Mouse (Mus musculus) heart, embryonic 13.5 days (tissue): ENCODE data around the gene Slc8a1. TPM values are rescaled to one million over a fixed set of nuclear protein-coding genes. Genes with fewer than 3 reads are reported as not detected.

ENCODE experiments used
- ATAC-seq: fragments of 200-750 bp; cut with Nextera tagmentation; 2 replicates; pipeline ENCODE4 v1.8.0; 2017; ENCODE audit warnings: moderate TSS enrichment; ENCODE audit not compliant: insufficient number of reproducible peaks, low FRiP score, low TSS enrichment; ENCODE audit errors: extremely low read depth
- H3K27ac ChIP-seq: fragments of 300-500 bp; sonication (generic); replicated peaks from 2 replicates; pipeline ENCODE4 v1.5.1; 2015; ENCODE audit warnings: moderate library complexity, mild to moderate bottlenecking, inconsistent platforms
- H3K27me3 ChIP-seq: fragments of 300-500 bp; sonication (generic); replicated peaks from 2 replicates; pipeline ENCODE4 v1.6.1; 2015; ENCODE audit warnings: mild to moderate bottlenecking, inconsistent platforms
- H3K36me3 ChIP-seq: fragments of 300-500 bp; sonication (generic); 2 replicates; pipeline ENCODE4 v1.6.1; 2015; ENCODE audit warnings: mild to moderate bottlenecking, inconsistent platforms
- H3K4me1 ChIP-seq: fragments of 300-500 bp; sonication (generic); 2 replicates; pipeline ENCODE4 v1.6.1; 2015; ENCODE audit warnings: inconsistent platforms
- H3K4me2 ChIP-seq: fragments of 300-500 bp; sonication (generic); 2 replicates; pipeline ENCODE4 v1.6.1; 2015; ENCODE audit warnings: inconsistent platforms, mild to moderate bottlenecking, moderate library complexity
- H3K4me3 ChIP-seq: fragments of 300-500 bp; sonication (generic); 2 replicates; pipeline ENCODE4 v1.5.1; 2015; ENCODE audit warnings: moderate library complexity, mild to moderate bottlenecking, inconsistent platforms
- H3K9ac ChIP-seq: fragments of 300-500 bp; sonication (generic); 2 replicates; pipeline ENCODE4 v1.6.1; 2015; ENCODE audit warnings: inconsistent platforms, mild to moderate bottlenecking, moderate library complexity
- H3K9me3 ChIP-seq: fragments of 300-500 bp; sonication (generic); 2 replicates; pipeline ENCODE4 v1.6.1; 2016; ENCODE audit warnings: inconsistent platforms
- WGBS: fragments of 180-500 bp; shearing (Covaris S2); methylation state at CpG from one replicate; pipeline ENCODE4 v1.1.7; 2015; ENCODE audit warnings: mixed read lengths; 5-methylcytosine and 5-hydroxymethylcytosine counted together
- polyA plus RNA-seq: library from polyadenylated mRNA; unstranded; fragments of >200 nt; fragmentation: Nextera tagmentation; extraction: Ambion mirVana; gene quantifications from 2 replicates; pipeline ENCODE4 v1.2.1, GENCODE M21; 2015

Gene Slc8a1
- polyA plus RNA-seq, 1 experiment from 2014 or later: 67.6 TPM

DNA sequence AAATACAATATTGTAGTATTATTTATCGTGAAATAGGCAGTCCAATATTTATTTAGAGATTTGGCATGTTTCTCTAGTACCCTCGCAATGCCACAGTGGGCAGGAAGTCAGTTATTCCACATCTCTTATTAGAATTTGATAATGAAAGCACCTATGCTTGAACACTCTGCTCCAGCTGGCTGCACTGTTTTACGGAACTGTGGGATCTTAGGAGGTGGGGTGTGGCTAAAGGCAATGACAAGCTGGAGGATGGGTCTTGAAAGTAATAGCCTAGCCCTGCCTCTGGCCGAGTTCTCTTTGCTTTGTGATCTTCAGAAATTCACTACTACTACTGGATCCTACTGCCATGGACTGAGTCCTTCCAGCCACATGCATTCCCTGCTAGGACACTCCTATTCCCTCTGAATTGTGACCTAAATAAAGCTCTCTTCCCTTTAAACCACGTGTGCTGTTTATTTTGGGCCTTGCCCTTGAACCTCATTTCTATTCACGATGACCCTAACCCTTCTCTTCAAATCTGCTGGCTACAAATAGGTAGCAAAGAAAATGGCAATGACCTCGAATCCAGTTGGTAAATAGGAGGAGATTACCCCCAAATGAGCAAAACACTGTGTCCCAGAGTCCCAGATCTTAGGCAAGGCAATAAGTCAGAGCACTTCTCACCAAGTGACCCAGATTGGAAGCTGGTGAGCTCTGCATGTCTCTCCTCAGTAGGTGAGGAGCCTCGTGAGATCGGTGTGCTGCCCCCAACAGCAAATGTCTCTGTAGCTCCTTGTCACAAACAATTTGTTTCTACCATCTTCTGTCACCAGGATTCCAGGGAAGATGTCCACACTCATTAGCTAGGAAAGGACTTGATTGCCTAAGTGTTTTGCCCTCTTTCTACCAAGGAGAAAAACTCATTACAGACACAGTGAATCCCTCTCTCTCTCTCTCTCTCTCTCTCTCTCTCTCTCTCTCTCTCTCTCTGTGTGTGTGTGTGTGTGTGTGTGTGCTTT is 199.7 kb downstream of the Slc8a1 start:
- no peak overlapping the region; the same call in 1 of the 2 replicates for H3K9ac ChIP-seq
- ATAC-seq: no peak
- H3K4me2 ChIP-seq: peak overlapping the region; percentile 42
- H3K4me1 ChIP-seq: peaks cover 64% of the 10 kb centered on the region
- H3K4me3 ChIP-seq: no peak overlapping the region
- no peaks in the 10 kb centered on the region; the same call in 1 of the 2 replicates for H3K36me3 ChIP-seq
- WGBS: 40% methylated on average over 9 of the region's 9 CpGs
- peak overlapping the region; percentile 82 for H3K27ac ChIP-seq
- no peaks in the 10 kb centered on the region for H3K27me3 ChIP-seq
- no peaks in the 10 kb centered on the region for H3K9me3 ChIP-seq

GRCm38 (mm10) chr17:81536093-81536492 is 202.1 kb downstream of the Slc8a1 start:
- H3K9me3 ChIP-seq: no peaks in the 10 kb centered on the region
- H3K4me1 ChIP-seq: peaks cover 51% of the 10 kb centered on the region
- H3K9ac ChIP-seq: no peak overlapping the region
- no peaks in the 10 kb centered on the region for H3K27me3 ChIP-seq
- H3K27ac ChIP-seq: no peak overlapping the region
- H3K36me3 ChIP-seq: no peaks in the 10 kb centered on the region
- no peak overlapping the region for H3K4me3 ChIP-seq
- ATAC-seq: no peak
- 83% methylated on average over 3 of the region's 3 CpGs for WGBS
- H3K4me2 ChIP-seq: no peak overlapping the region

GRCm38 (mm10) chr17:81529849-81530248 is 208.3 kb downstream of the Slc8a1 start:
- H3K4me3 ChIP-seq: no peak overlapping the region
- peaks cover 4% of the 10 kb centered on the region; the same call in 1 of the 2 replicates for H3K36me3 ChIP-seq
- WGBS: 67% methylated on average over 2 of the region's 2 CpGs
- ATAC-seq: no peak
- H3K27me3 ChIP-seq: no peaks in the 10 kb centered on the region
- no peak overlapping the region for H3K9ac ChIP-seq
- H3K4me1 ChIP-seq: peaks cover 42% of the 10 kb centered on the region
- H3K4me2 ChIP-seq: no peak overlapping the region
- no peak overlapping the region for H3K27ac ChIP-seq
- no peaks in the 10 kb centered on the region for H3K9me3 ChIP-seq

DNA sequence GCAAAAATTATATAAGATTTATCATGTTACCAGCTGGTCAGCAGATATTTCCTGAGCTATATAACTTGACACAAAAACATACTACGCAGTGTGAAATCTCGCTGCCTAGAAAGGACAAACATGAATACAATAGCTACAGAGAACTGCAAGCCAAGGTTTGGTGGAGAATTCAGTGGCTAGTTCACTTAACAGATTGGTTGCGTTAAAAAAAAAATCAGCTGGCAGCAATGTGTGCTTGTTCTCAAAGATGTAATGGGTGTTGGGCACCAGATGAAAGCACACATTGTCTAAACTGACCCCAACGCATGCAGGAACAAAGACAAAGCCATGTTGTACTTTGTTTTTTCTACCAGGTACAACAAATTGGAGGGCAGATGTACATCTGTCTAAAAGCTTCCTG is 209.2 kb downstream of the Slc8a1 start:
- H3K27ac ChIP-seq: no peak overlapping the region; the same call in 1 of the 2 replicates
- WGBS: 81% methylated on average over 4 of the region's 4 CpGs
- H3K36me3 ChIP-seq: peaks cover 4% of the 10 kb centered on the region; the same call in 1 of the 2 replicates
- peaks cover 46% of the 10 kb centered on the region for H3K4me1 ChIP-seq
- no peak overlapping the region for H3K4me2 ChIP-seq
- no peak overlapping the region for H3K4me3 ChIP-seq
- no peaks in the 10 kb centered on the region for H3K27me3 ChIP-seq
- no peak overlapping the region for H3K9ac ChIP-seq
- ATAC-seq: no peak
- H3K9me3 ChIP-seq: no peaks in the 10 kb centered on the region

GRCm38 (mm10) chr17:81526463-81526862 is 211.7 kb downstream of the Slc8a1 start:
- no peak overlapping the region for H3K9ac ChIP-seq
- H3K4me1 ChIP-seq: peaks cover 57% of the 10 kb centered on the region
- H3K9me3 ChIP-seq: no peaks in the 10 kb centered on the region
- no peak overlapping the region; the same call in 1 of the 2 replicates for H3K27ac ChIP-seq
- H3K36me3 ChIP-seq: peaks cover 4% of the 10 kb centered on the region; the same call in 1 of the 2 replicates
- 79% methylated on average over 3 of the region's 3 CpGs for WGBS
- no peak overlapping the region for H3K4me2 ChIP-seq
- no peak for ATAC-seq
- no peaks in the 10 kb centered on the region for H3K27me3 ChIP-seq
- H3K4me3 ChIP-seq: no peak overlapping the region

- H3K4me1 ChIP-seq: peaks cover 54% of the 10 kb centered on the region
- H3K9ac ChIP-seq: no peak overlapping the region
- H3K27me3 ChIP-seq: no peaks in the 10 kb centered on the region
- no peak overlapping the region for H3K4me3 ChIP-seq
- no peak for ATAC-seq
- peaks cover 4% of the 10 kb centered on the region; the same call in 1 of the 2 replicates for H3K36me3 ChIP-seq
- no peak overlapping the region for H3K4me2 ChIP-seq
- H3K27ac ChIP-seq: 0 out of 2 replicates have a peak overlapping the region, but pooled peaks have one; percentile 7
- 64% methylated on average over 6 of the region's 6 CpGs for WGBS
- H3K9me3 ChIP-seq: no peaks in the 10 kb centered on the region
Measured at GRCm38 (mm10) chr17:81524826-81525225, 213.4 kb downstream of the Slc8a1 start.

DNA sequence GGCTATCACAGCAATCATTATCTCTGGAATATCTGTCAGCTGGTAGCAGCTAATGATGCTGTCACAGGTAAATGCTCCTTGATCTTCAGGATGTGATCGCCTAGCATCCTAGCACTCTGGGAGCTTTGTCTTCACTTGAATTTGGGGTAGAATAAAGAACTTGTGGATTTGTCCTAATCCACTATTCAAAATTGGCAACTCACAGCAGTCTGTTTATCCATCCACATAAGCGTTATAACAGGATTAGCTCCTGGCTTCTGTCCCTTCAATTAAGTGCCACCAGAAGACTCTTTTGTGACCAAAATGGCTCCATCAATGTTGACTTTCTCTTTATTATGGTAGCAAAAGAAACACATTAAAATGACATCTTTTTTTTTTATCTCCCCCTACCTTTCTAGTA is 214.2 kb downstream of the Slc8a1 start:
- Histone ChIP-seq H3K36me3 (peaks cover 4% of the 10 kb centered on the region; the same call in 1 of the 2 replicates), H3K4me1 (peaks cover 49% of the 10 kb centered on the region), H3K27ac (no peak overlapping the region), H3K4me3 (no peak overlapping the region), H3K27me3 (no peaks in the 10 kb centered on the region), H3K9ac (no peak overlapping the region), H3K4me2 (no peak overlapping the region), H3K9me3 (no peaks in the 10 kb centered on the region)
- WGBS: 71% methylated on average over 2 of the region's 2 CpGs
- no peak for ATAC-seq

GRCm38 (mm10) chr17:81518316-81519025 is 219.7 kb downstream of the Slc8a1 start:
- no peak overlapping the region for H3K4me3 ChIP-seq
- H3K27ac ChIP-seq: no peak overlapping the region
- 81% methylated on average over 10 of the region's 10 CpGs for WGBS
- peaks cover 52% of the 10 kb centered on the region for H3K4me1 ChIP-seq
- no peak for ATAC-seq
- H3K4me2 ChIP-seq: no peak overlapping the region
- H3K36me3 ChIP-seq: no peaks in the 10 kb centered on the region; the same call in 1 of the 2 replicates
- H3K27me3 ChIP-seq: no peaks in the 10 kb centered on the region
- H3K9me3 ChIP-seq: no peaks in the 10 kb centered on the region
- H3K9ac ChIP-seq: no peak overlapping the region

DNA sequence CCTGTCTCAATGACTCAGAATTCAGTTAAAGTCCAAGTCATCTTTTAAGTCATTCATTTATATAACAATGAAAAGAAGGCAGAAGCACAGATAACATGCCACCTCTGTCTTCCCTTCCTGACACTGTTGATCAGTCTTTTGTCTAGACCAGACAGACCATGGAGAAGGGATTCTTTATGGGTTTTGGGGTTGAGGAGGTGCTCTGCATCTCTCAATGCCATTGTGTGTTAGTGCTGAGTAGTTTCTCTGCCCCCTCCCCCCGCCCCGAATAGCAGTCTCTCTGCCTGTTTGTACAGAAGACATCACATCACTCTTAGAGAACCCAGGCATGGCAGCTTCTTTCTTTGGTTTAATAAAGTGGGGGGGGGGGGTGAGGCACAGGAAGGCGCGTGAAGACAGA is 222.0 kb downstream of the Slc8a1 start:
- Histone ChIP-seq H3K4me1 (peaks cover 55% of the 10 kb centered on the region), H3K4me3 (no peak overlapping the region), H3K4me2 (no peak overlapping the region), H3K36me3 (no peaks in the 10 kb centered on the region; the same call in 1 of the 2 replicates), H3K27me3 (no peaks in the 10 kb centered on the region), H3K9me3 (no peaks in the 10 kb centered on the region), H3K27ac (no peak overlapping the region), H3K9ac (no peak overlapping the region)
- ATAC-seq: no peak
- WGBS: 67% methylated on average over 4 of the region's 4 CpGs

GRCm38 (mm10) chr17:81514022-81514421 is 224.2 kb downstream of the Slc8a1 start:
- 60% methylated on average over 4 of the region's 4 CpGs for WGBS
- Histone ChIP-seq H3K27me3 (no peaks in the 10 kb centered on the region), H3K4me1 (peaks cover 54% of the 10 kb centered on the region), H3K4me3 (no peak overlapping the region), H3K9me3 (no peaks in the 10 kb centered on the region), H3K9ac (no peak overlapping the region), H3K27ac (peak overlapping the region; percentile 43), H3K36me3 (peaks cover 2% of the 10 kb centered on the region; the same call in 1 of the 2 replicates), H3K4me2 (no peak overlapping the region)
- ATAC-seq: no peak

GRCm38 (mm10) chr17:81513368-81513958 is 224.7 kb downstream of the Slc8a1 start:
- H3K27me3 ChIP-seq: no peaks in the 10 kb centered on the region
- peaks cover 5% of the 10 kb centered on the region; the same call in 1 of the 2 replicates for H3K36me3 ChIP-seq
- H3K27ac ChIP-seq: peak overlapping the region; percentile 43
- no peaks in the 10 kb centered on the region for H3K9me3 ChIP-seq
- H3K9ac ChIP-seq: no peak overlapping the region
- H3K4me2 ChIP-seq: no peak overlapping the region
- ATAC-seq: no peak
- H3K4me3 ChIP-seq: no peak overlapping the region
- peaks cover 54% of the 10 kb centered on the region for H3K4me1 ChIP-seq
- 52% methylated on average over 6 of the region's 6 CpGs for WGBS
